Mouse (Mus musculus): ENCODE data around the gene Sult5a1. TPM values are rescaled to one million over a fixed set of nuclear protein-coding genes. Genes with fewer than 3 reads are reported as not detected.
A peak's percentile ranks its signal among the peaks of the same experiment; 100 is the strongest.

Sult5a1 gene
- polyA plus RNA-seq, 1 experiment from 2014 or later = 1.6 TPM

- WGBS = 95% methylated on average over 2 of the region's 2 CpGs
- Histone ChIP-seq H3K4me2 (no peak overlapping the region), H3K36me3 (no peaks in the 10 kb centered on the region), H3K4me1 (replicated peaks) (peaks cover 25% of the 10 kb centered on the region), H3K9me3 (no peaks in the 10 kb centered on the region), H3K27ac (replicated peaks) (no peak overlapping the region), H3K4me3 (no peak overlapping the region), H3K9ac (no peak overlapping the region), H3K27me3 (no peaks in the 10 kb centered on the region)
- no peak for ATAC-seq (ENCODE audit: low FRiP score, low read depth)
Observed at GRCm38 (mm10) chr8:123132953-123133352, 25.2 kb downstream of the Sult5a1 start.

- no peak overlapping the region for H3K4me2 ChIP-seq
Observed at GRCm38 (mm10) chr8:123131041-123131440, 27.1 kb downstream of the Sult5a1 start.

GRCm38 (mm10) chr8:123126193-123126816, 31.8 kb downstream of the Sult5a1 start:
- 6% methylated on average over 19 of the region's 19 CpGs for WGBS
- H3K4me1 ChIP-seq (replicated peaks) = no peaks in the 10 kb centered on the region
- no peaks in the 10 kb centered on the region for H3K36me3 ChIP-seq
- H3K4me2 ChIP-seq = no peak overlapping the region
- H3K27me3 ChIP-seq = peaks cover 7% of the 10 kb centered on the region
- H3K27ac ChIP-seq (replicated peaks) = no peak overlapping the region
- no peaks in the 10 kb centered on the region for H3K9me3 ChIP-seq
- H3K9ac ChIP-seq = no peak overlapping the region
- peak; percentile 27; the same call in 1 of the 2 replicates for ATAC-seq (ENCODE audit: low FRiP score, low read depth)
- H3K4me3 ChIP-seq = no peak overlapping the region

More at GRCm38 (mm10) chr8:123131041-123131440, 27.1 kb downstream of the Sult5a1 start:
- H3K36me3 ChIP-seq = no peaks in the 10 kb centered on the region
- no peak overlapping the region for H3K27ac ChIP-seq (replicated peaks)
- H3K4me1 ChIP-seq (replicated peaks) = peaks cover 18% of the 10 kb centered on the region
- H3K27me3 ChIP-seq = peaks cover 7% of the 10 kb centered on the region
- ATAC-seq (ENCODE audit: low FRiP score, low read depth) = no peak
- no peak overlapping the region for H3K9ac ChIP-seq
- H3K4me3 ChIP-seq = no peak overlapping the region
- 76% methylated on average over 9 of the region's 9 CpGs for WGBS
- H3K9me3 ChIP-seq = no peaks in the 10 kb centered on the region

GRCm38 (mm10) chr8:123122670-123123069, 35.4 kb downstream of the Sult5a1 start:
- 86% methylated on average over 5 of the region's 5 CpGs for WGBS

GRCm38 (mm10) chr8:123122059-123122458, 36.1 kb downstream of the Sult5a1 start:
- Histone ChIP-seq H3K4me2 (no peak overlapping the region), H3K27me3 (peaks cover 35% of the 10 kb centered on the region), H3K4me3 (no peak overlapping the region), H3K4me1 (replicated peaks) (peaks cover 10% of the 10 kb centered on the region), H3K9ac (no peak overlapping the region), H3K36me3 (no peaks in the 10 kb centered on the region), H3K9me3 (no peaks in the 10 kb centered on the region), H3K27ac (replicated peaks) (no peak overlapping the region)
- WGBS = 77% methylated on average over 9 of the region's 9 CpGs
- no peak for ATAC-seq (ENCODE audit: low FRiP score, low read depth)

More at GRCm38 (mm10) chr8:123122670-123123069, 35.4 kb downstream of the Sult5a1 start:
- H3K9ac ChIP-seq = no peak overlapping the region
- no peaks in the 10 kb centered on the region for H3K36me3 ChIP-seq
- H3K9me3 ChIP-seq = no peaks in the 10 kb centered on the region
- H3K27ac ChIP-seq (replicated peaks) = no peak overlapping the region
- peaks cover 29% of the 10 kb centered on the region for H3K27me3 ChIP-seq
- H3K4me1 ChIP-seq (replicated peaks) = peaks cover 4% of the 10 kb centered on the region
- no peak overlapping the region for H3K4me2 ChIP-seq
- H3K4me3 ChIP-seq = no peak overlapping the region
- ATAC-seq (ENCODE audit: low FRiP score, low read depth) = no peak

- Histone ChIP-seq H3K9me3 (no peaks in the 10 kb centered on the region), H3K4me1 (replicated peaks) (peaks cover 16% of the 10 kb centered on the region), H3K4me3 (peak overlapping the region; percentile 44), H3K4me2 (peak overlapping the region; percentile 88), H3K27ac (replicated peaks) (no peak overlapping the region), H3K27me3 (peaks cover 44% of the 10 kb centered on the region), H3K9ac (peak overlapping the region; percentile 44), H3K36me3 (no peaks in the 10 kb centered on the region)
- ATAC-seq (ENCODE audit: low FRiP score, low read depth) = no peak
- 2% methylated on average over 17 of the region's 17 CpGs for WGBS
Observed at GRCm38 (mm10) chr8:123117744-123118143, 40.4 kb downstream of the Sult5a1 start.

- Histone ChIP-seq H3K4me1 (replicated peaks) (peaks cover 16% of the 10 kb centered on the region), H3K27ac (replicated peaks) (no peak within 1 kb of the TSS), H3K4me3 (peak within 1 kb of the TSS; percentile 44), H3K27me3 (peaks cover 44% of the 10 kb centered on the region), H3K4me2 (peak within 1 kb of the TSS; percentile 88), H3K9ac (peak within 1 kb of the TSS; percentile 44), H3K9me3 (no peaks in the 10 kb centered on the region), H3K36me3 (no peaks in the 10 kb centered on the region)
- ATAC-seq (ENCODE audit: low FRiP score, low read depth) = peak; percentile 59; the same call in 1 of the 2 replicates
- WGBS = under 1% methylated on average over 45 of the region's 51 CpGs
Observed at GRCm38 (mm10) chr8:123117127-123117731, 40.9 kb downstream of the Sult5a1 start, which contains the start of gene Cpne7. Gene Cpne7, plus strand, starts transcription at chr8:123117374.

GRCm38 (mm10) chr8:123114644-123115043, 43.5 kb downstream of the Sult5a1 start:
- Histone ChIP-seq H3K4me2 (no peak overlapping the region), H3K4me3 (no peak overlapping the region), H3K9ac (no peak overlapping the region), H3K36me3 (no peaks in the 10 kb centered on the region), H3K4me1 (replicated peaks) (peaks cover 16% of the 10 kb centered on the region), H3K27me3 (peaks cover 42% of the 10 kb centered on the region), H3K9me3 (no peaks in the 10 kb centered on the region), H3K27ac (replicated peaks) (no peak overlapping the region)
- no peak for ATAC-seq (ENCODE audit: low FRiP score, low read depth)
- 66% methylated on average over 3 of the region's 3 CpGs for WGBS

GRCm38 (mm10) chr8:123113908-123114469, 44.1 kb downstream of the Sult5a1 start:
- peaks cover 16% of the 10 kb centered on the region for H3K4me1 ChIP-seq (replicated peaks)
- no peak for ATAC-seq (ENCODE audit: low FRiP score, low read depth)
- no peaks in the 10 kb centered on the region for H3K36me3 ChIP-seq
- no peak overlapping the region for H3K4me3 ChIP-seq
- no peak overlapping the region for H3K9ac ChIP-seq
- H3K9me3 ChIP-seq = no peaks in the 10 kb centered on the region
- WGBS = 70% methylated on average over 2 of the region's 2 CpGs
- no peak overlapping the region for H3K4me2 ChIP-seq
- peaks cover 35% of the 10 kb centered on the region for H3K27me3 ChIP-seq
- H3K27ac ChIP-seq (replicated peaks) = no peak overlapping the region

- peaks cover 24% of the 10 kb centered on the region for H3K27me3 ChIP-seq
- H3K4me1 ChIP-seq (replicated peaks) = peaks cover 14% of the 10 kb centered on the region
- no peak overlapping the region for H3K4me3 ChIP-seq
- no peak overlapping the region for H3K4me2 ChIP-seq
- no peaks in the 10 kb centered on the region for H3K36me3 ChIP-seq
- H3K9ac ChIP-seq = no peak overlapping the region
- no peaks in the 10 kb centered on the region for H3K9me3 ChIP-seq
- 73% methylated on average over 9 of the region's 9 CpGs for WGBS
- ATAC-seq (ENCODE audit: low FRiP score, low read depth) = no peak
- H3K27ac ChIP-seq (replicated peaks) = no peak overlapping the region
Observed at GRCm38 (mm10) chr8:123112892-123113291, 45.2 kb downstream of the Sult5a1 start.

- Histone ChIP-seq H3K27ac (replicated peaks) (no peak overlapping the region), H3K36me3 (peaks cover 1% of the 10 kb centered on the region; the same call in 1 of the 2 replicates), H3K4me1 (replicated peaks) (no peaks in the 10 kb centered on the region), H3K9me3 (no peaks in the 10 kb centered on the region), H3K4me2 (no peak overlapping the region), H3K4me3 (no peak overlapping the region), H3K9ac (no peak overlapping the region), H3K27me3 (peaks cover 2% of the 10 kb centered on the region)
- WGBS = 19% methylated on average over 4 of the region's 4 CpGs
- no peak for ATAC-seq (ENCODE audit: low FRiP score, low read depth)
Observed at GRCm38 (mm10) chr8:123110649-123111048, 47.5 kb downstream of the Sult5a1 start.

- peaks cover 18% of the 10 kb centered on the region for H3K36me3 ChIP-seq
- no peak overlapping the region for H3K9ac ChIP-seq
- ATAC-seq (ENCODE audit: low FRiP score, low read depth) = no peak
- no peak overlapping the region for H3K27ac ChIP-seq (replicated peaks)
- H3K4me1 ChIP-seq (replicated peaks) = peaks cover 7% of the 10 kb centered on the region
- no peaks in the 10 kb centered on the region for H3K9me3 ChIP-seq
- 86% methylated on average over 5 of the region's 5 CpGs for WGBS
- H3K27me3 ChIP-seq = no peaks in the 10 kb centered on the region
- no peak overlapping the region for H3K4me2 ChIP-seq
- H3K4me3 ChIP-seq = no peak overlapping the region
Observed at GRCm38 (mm10) chr8:123108953-123109352, 49.2 kb downstream of the Sult5a1 start.
